Mouse (Mus musculus): ENCODE results near the gene Dnajc25. TPM values are rescaled to one million over a fixed set of nuclear protein-coding genes. Genes with fewer than 3 reads are reported as not detected.

The Dnajc25 gene
- polyA plus RNA-seq, 1 experiment = 6.5 TPM

DNA sequence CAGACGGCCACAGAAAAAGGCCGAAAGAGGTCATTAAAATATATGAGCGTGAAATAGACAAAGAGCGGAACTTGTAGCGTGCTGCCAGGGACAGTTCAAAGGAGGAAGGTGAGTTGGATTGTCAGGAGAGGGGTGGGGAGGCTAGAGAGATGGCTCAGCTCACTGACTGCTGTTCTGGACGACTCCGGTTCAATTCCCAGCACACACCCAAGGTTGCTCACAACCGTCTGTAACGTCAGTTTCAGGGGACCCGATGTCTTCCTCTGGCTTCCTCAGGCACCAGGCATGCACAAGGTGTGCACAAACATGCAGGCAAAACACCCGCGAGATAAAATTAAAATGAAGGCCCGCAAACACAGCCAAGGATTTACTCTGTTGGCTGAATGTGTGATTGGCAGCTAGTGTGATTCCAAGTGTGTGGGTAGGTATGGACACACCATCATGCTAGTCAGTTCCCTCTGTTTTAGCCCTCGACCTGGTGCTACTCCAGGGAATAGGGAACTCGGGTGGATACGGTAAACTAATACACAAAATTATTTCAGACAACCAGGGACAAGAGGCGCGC is 41.0 kb downstream of the Dnajc25 start:
- no peak for TF ChIP-seq GATA1 (IDR thresholded peaks at IDR 0.05; ENCODE audit: low read length)

GRCm38 (mm10) chr4:59036490-59037127 is 41.7 kb downstream of the Dnajc25 start:
- TF ChIP-seq GATA1 (IDR thresholded peaks at IDR 0.05; ENCODE audit: low read length) = no peak

GRCm38 (mm10) chr4:59037525-59037924 is 42.7 kb downstream of the Dnajc25 start:
- TF ChIP-seq GATA1 (IDR thresholded peaks at IDR 0.05; ENCODE audit: low read length) = no peak

- TF ChIP-seq GATA1 (IDR thresholded peaks at IDR 0.05; ENCODE audit: low read length) = no peak
These were observed 45.8 kb downstream of the Dnajc25 start for GRCm38 (mm10) chr4:59040397-59041287.

- TF ChIP-seq GATA1 (IDR thresholded peaks at IDR 0.05; ENCODE audit: low read length) = no peak
These were observed 48.2 kb downstream of the Dnajc25 start for GRCm38 (mm10) chr4:59043074-59043473.

DNA sequence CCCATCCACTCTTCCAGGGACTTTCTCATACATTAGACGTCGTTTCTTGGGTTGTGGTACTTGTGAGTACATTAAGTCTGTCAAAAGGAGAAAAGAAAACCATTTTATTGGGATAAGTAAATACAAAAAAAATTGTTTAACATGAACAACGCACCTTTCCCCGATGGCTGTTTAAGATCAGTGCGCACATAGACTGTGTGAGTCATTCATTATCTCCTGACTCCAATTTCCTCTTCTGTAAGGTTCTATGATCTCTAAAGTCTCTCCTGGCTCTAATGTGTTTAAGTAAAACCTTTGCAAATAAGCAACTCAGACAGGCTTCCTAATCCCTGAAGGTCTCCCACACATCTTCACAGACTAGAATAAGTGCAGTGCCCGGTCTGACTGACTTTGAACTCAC is 49.0 kb downstream of the Dnajc25 start:
- TF ChIP-seq GATA1 (IDR thresholded peaks at IDR 0.05; ENCODE audit: low read length) = no peak

GRCm38 (mm10) chr4:59047222-59047621 is 52.4 kb downstream of the Dnajc25 start:
- no peak for TF ChIP-seq GATA1 (IDR thresholded peaks at IDR 0.05; ENCODE audit: low read length)

- TF ChIP-seq GATA1 (IDR thresholded peaks at IDR 0.05; ENCODE audit: low read length) = no peak
These were observed 56.2 kb downstream of the Dnajc25 start for GRCm38 (mm10) chr4:59051081-59051480.

GRCm38 (mm10) chr4:59057929-59058328 is 63.1 kb downstream of the Dnajc25 start:
- no peak for TF ChIP-seq GATA1 (IDR thresholded peaks at IDR 0.05; ENCODE audit: low read length)

DNA sequence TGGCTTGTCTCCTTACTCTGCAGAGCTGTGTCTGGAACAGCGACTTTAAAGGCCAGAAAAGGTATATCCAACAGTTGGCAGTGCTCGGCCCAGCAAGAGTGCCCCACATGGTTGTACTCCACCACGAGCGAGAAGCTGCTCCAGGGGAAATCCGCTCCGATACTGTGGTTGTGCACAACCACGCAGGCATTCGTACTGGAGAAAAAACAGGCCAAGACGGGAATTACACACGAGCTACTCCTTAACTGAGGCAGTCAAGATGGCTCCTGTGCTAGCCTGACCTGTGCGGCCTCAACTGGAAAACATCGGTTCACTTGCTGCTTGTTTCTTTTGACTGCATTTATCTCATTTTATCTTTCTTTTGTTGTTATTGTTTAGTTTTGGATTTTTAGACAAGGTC is 67.7 kb downstream of the Dnajc25 start:
- no peak for TF ChIP-seq GATA1 (IDR thresholded peaks at IDR 0.05; ENCODE audit: low read length)

DNA sequence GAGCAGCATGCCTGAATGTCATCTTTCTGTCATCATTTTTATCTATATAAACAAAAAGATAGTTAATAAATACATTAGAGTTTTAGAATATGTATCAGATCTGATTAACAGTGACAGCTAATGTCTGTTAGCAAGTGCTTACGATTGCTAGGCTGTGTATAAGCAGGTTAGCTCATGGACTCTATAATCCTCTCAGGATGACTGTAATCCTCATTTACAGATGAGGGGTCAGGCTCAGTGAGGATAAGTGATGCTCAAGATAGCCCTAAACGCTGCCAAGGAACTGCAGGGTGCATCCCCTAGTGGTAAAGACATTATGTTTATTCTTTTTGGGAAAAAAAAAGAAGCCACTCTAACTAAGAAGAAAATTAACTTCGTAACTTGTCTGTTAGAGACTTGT is 74.4 kb downstream of the Dnajc25 start:
- no peak for TF ChIP-seq GATA1 (IDR thresholded peaks at IDR 0.05; ENCODE audit: low read length)

Other genes starting within 250 kb of the Dnajc25 start
- not detected in 2 replicates for gene Olfr267, start 207.3 kb upstream of the Dnajc25 start, polyA plus RNA-seq (2012)
- 35.0 and 44.5 TPM in 2 replicates for gene Ecpas, start 82.3 kb upstream of the Dnajc25 start, polyA plus RNA-seq (2012)
- gene Zkscan16, start 51.4 kb upstream of the Dnajc25 start, polyA plus RNA-seq (2012) = not detected in 2 replicates
- gene Ptgr1, start 7.9 kb upstream of the Dnajc25 start, polyA plus RNA-seq (2012) = 0.06 and 0.24 TPM in 2 replicates
- gene Gm20503, start 8.1 kb downstream of the Dnajc25 start, polyA plus RNA-seq (2012) = not detected in 2 replicates
- gene Gng10, start 40.0 kb downstream of the Dnajc25 start, polyA plus RNA-seq (2012) = 17.3 and 20.9 TPM in 2 replicates
- gene AI481877, start 143.9 kb downstream of the Dnajc25 start, polyA plus RNA-seq (2012) = not detected in 2 replicates
- gene Ugcg, start 194.2 kb downstream of the Dnajc25 start, polyA plus RNA-seq (2012) = 90.3 and 143 TPM in 2 replicates